Mouse (Mus musculus) CH12.LX (cell line): ENCODE data around the gene AL732309.1. TPM values are rescaled to one million over a fixed set of nuclear protein-coding genes. Genes with fewer than 3 reads are reported as not detected.

Source experiments
- DNase-seq: peaks from one replicate; pipeline ENCODE4 v3.0.0-alpha.2; 2013; ENCODE audit errors: extremely low read depth
- H3K27ac ChIP-seq: 2 replicates; pipeline ENCODE4 v1.5.1; 2012; ENCODE audit warnings: low read depth, mild to moderate bottlenecking, control low read depth, moderate library complexity; ENCODE audit not compliant: insufficient read depth
- H3K27me3 ChIP-seq: replicated peaks from 2 replicates; pipeline ENCODE3; 2012; ENCODE audit warnings: inconsistent platforms
- H3K36me3 ChIP-seq, 2 experiments: replicated peaks in 1 of 2; 2 replicates each; pipeline versions ENCODE3 to v1.6.1; 2012; ENCODE audit warnings: inconsistent platforms in 1 of 2, low read length in 1 of 2, mild to moderate bottlenecking in 1 of 2, mixed read lengths in 1 of 2, moderate library complexity in 1 of 2; ENCODE audit not compliant: control insufficient read depth in 1 of 2, insufficient read depth in 1 of 2
- H3K4me1 ChIP-seq, 2 experiments: 2 replicates each; pipeline ENCODE4 v1.6.1; 2012; ENCODE audit warnings: inconsistent platforms in 1 of 2, moderate library complexity in 1 of 2; ENCODE audit not compliant: insufficient read depth in 2 of 2, control insufficient read depth in 1 of 2
- H3K4me2 ChIP-seq: 2 replicates; pipeline ENCODE4 v1.6.1; 2012; ENCODE audit warnings: low read depth, mild to moderate bottlenecking, control low read depth; ENCODE audit not compliant: poor library complexity, insufficient read depth, severe bottlenecking
- H3K4me3 ChIP-seq, 3 experiments: fragments of 150-350 bp in 1 of 3; sonication (generic) in 1 of 3; replicated peaks in 1 of 3; 2 replicates each; pipeline versions ENCODE3 to v1.5.1; 2011 to 2012; ENCODE audit warnings: low read depth in 2 of 3, low read length in 2 of 3, mild to moderate bottlenecking in 2 of 3, moderate library complexity in 2 of 3, control low read depth in 1 of 3, improper control_type of control experiment in 1 of 3, inconsistent platforms in 1 of 3, mixed read lengths in 1 of 3; ENCODE audit not compliant: poor library complexity in 1 of 3
- H3K79me2 ChIP-seq: replicated peaks from 2 replicates; pipeline ENCODE4 v1.6.1; 2012; ENCODE audit warnings: mild to moderate bottlenecking, moderate library complexity; ENCODE audit not compliant: control insufficient read depth, poor library complexity, insufficient read depth, severe bottlenecking; ENCODE audit errors: extremely low read depth
- H3K9ac ChIP-seq: 2 replicates; pipeline ENCODE4 v1.6.1; 2012; ENCODE audit warnings: low read depth, mild to moderate bottlenecking, control low read depth, moderate library complexity; ENCODE audit not compliant: insufficient read depth
- H3K9me3 ChIP-seq: replicated peaks from 2 replicates; pipeline ENCODE3; 2012; ENCODE audit warnings: low read length, inconsistent platforms, mixed read lengths
- BHLHE40 ChIP-seq: IDR thresholded peaks from 2 replicates; pipeline ENCODE4 v1.6.1; 2011; ENCODE audit warnings: mild to moderate bottlenecking, low read depth, low read length, improper control_type of control experiment
- CHD1 ChIP-seq: IDR thresholded peaks from 2 replicates; pipeline ENCODE4 v1.6.1; 2012; ENCODE audit warnings: low read depth, low read length, improper control_type of control experiment, inconsistent platforms
- CTCF ChIP-seq, 2 experiments: IDR thresholded peaks in 1 of 2; conservative IDR thresholded peaks in 1 of 2; 2 replicates each; pipeline ENCODE4 v1.5.1; 2011 to 2012; ENCODE audit warnings: low read depth in 2 of 2, low read length in 2 of 2, improper control_type of control experiment in 1 of 2, inconsistent platforms in 1 of 2, mild to moderate bottlenecking in 1 of 2, moderate library complexity in 1 of 2
- E2F4 ChIP-seq: IDR thresholded peaks from 2 replicates; pipeline ENCODE4 v1.6.1; 2011; ENCODE audit warnings: low read depth, low read length, improper control_type of control experiment; ENCODE audit not compliant: insufficient replicate concordance
- ELF1 ChIP-seq: IDR thresholded peaks from 2 replicates; pipeline ENCODE4 v1.6.1; 2014; ENCODE audit warnings: low read depth, mild to moderate bottlenecking, inconsistent platforms, low read length, improper control_type of control experiment
- ETS1 ChIP-seq: conservative IDR thresholded peaks from 2 replicates; pipeline ENCODE4 v1.6.1; 2012; ENCODE audit warnings: low read depth, mild to moderate bottlenecking, inconsistent platforms, low read length, improper control_type of control experiment, moderate library complexity
- GABPA ChIP-seq: IDR thresholded peaks from 2 replicates; pipeline ENCODE4 v1.6.1; 2012; ENCODE audit warnings: low read depth, low read length, improper control_type of control experiment, inconsistent platforms; ENCODE audit not compliant: insufficient replicate concordance
- IRF4 ChIP-seq: IDR thresholded peaks from 2 replicates; pipeline ENCODE4 v1.6.1; 2014; ENCODE audit warnings: low read depth, mild to moderate bottlenecking, inconsistent platforms, low read length, improper control_type of control experiment
- JUN ChIP-seq: IDR thresholded peaks from 2 replicates; pipeline ENCODE4 v1.6.1; 2011; ENCODE audit warnings: low read depth, mild to moderate bottlenecking, low read length, improper control_type of control experiment, moderate library complexity; ENCODE audit not compliant: insufficient read depth
- JUND ChIP-seq: conservative IDR thresholded peaks from 2 replicates; pipeline ENCODE4 v1.6.1; 2011; ENCODE audit warnings: low read depth, low read length, improper control_type of control experiment
- MAFK ChIP-seq: IDR thresholded peaks from 2 replicates; pipeline ENCODE4 v1.6.1; 2011; ENCODE audit warnings: low read length, improper control_type of control experiment; ENCODE audit not compliant: insufficient replicate concordance
- MAX ChIP-seq: IDR thresholded peaks from 2 replicates; pipeline ENCODE4 v1.6.1; 2011; ENCODE audit warnings: low read length, improper control_type of control experiment
- MAZ ChIP-seq: IDR thresholded peaks from 2 replicates; pipeline ENCODE4 v1.6.1; 2012; ENCODE audit warnings: low read depth, mild to moderate bottlenecking, inconsistent platforms, low read length, improper control_type of control experiment, moderate library complexity
- NELFE ChIP-seq: IDR thresholded peaks from 2 replicates; pipeline ENCODE4 v1.6.1; 2011; ENCODE audit warnings: low read depth, low read length, improper control_type of control experiment
- NRF1 ChIP-seq: IDR thresholded peaks from 2 replicates; pipeline ENCODE4 v1.6.1; 2014; ENCODE audit warnings: low read depth, mild to moderate bottlenecking, inconsistent platforms, low read length, improper control_type of control experiment, moderate library complexity
- RAD21 ChIP-seq: IDR thresholded peaks from 2 replicates; pipeline ENCODE4 v1.6.1; 2011; ENCODE audit warnings: low read depth, mild to moderate bottlenecking, low read length, improper control_type of control experiment, moderate library complexity
- SMC3 ChIP-seq: IDR thresholded peaks from 2 replicates; pipeline ENCODE4 v1.6.1; 2011; ENCODE audit warnings: low read depth, low read length, improper control_type of control experiment
- UBTF ChIP-seq: IDR thresholded peaks from 2 replicates; pipeline ENCODE4 v1.6.1; 2012; ENCODE audit warnings: low read depth, mild to moderate bottlenecking, inconsistent platforms, low read length, improper control_type of control experiment, moderate library complexity
- USF2 ChIP-seq: conservative IDR thresholded peaks from 2 replicates; pipeline ENCODE4 v1.6.1; 2011; ENCODE audit warnings: low read depth, low read length, improper control_type of control experiment
- ZC3H11A ChIP-seq: IDR thresholded peaks from 2 replicates; pipeline ENCODE4 v1.6.1; 2012; ENCODE audit warnings: low read depth, mild to moderate bottlenecking, inconsistent platforms, low read length, improper control_type of control experiment
- ZKSCAN1 ChIP-seq: IDR thresholded peaks from 2 replicates; pipeline ENCODE4 v1.6.1; 2012; ENCODE audit warnings: low read depth, inconsistent platforms, low read length, improper control_type of control experiment, borderline replicate concordance
- ZMIZ1 ChIP-seq: IDR thresholded peaks from 2 replicates; pipeline ENCODE4 v1.6.1; 2012; ENCODE audit warnings: low read depth, mild to moderate bottlenecking, inconsistent platforms, low read length, improper control_type of control experiment
- dilution Hi-C: fragments of 300-500 bp; cut with MboI; formaldehyde crosslinking; loops from 2 replicates; pipeline ENCODE4 v1.14.3; 2020; ENCODE audit warnings: low sequenced_read_pairs; ENCODE audit not compliant: extremely low pct_unique_long_range_greater_than_20kb, extremely low pct_ligation_motif_present
- in situ Hi-C: fragments of 300-500 bp; cut with MboI; formaldehyde crosslinking; loops from 3 replicates; pipeline ENCODE4 v1.14.3; 2019; ENCODE audit warnings: low sequenced_read_pairs, low pct_ligation_motif_present, low pct_unique_long_range_greater_than_20kb, mixed read lengths
- polyA plus RNA-seq: library from polyadenylated mRNA; unstranded; fragments of >175 nt; gene quantifications from 2 replicates; pipeline ENCODE4 v1.2.1, GENCODE M21; 2012; ENCODE audit warnings: low read depth; ENCODE audit not compliant: insufficient read length
- total RNA-seq, 2 experiments: library from RNA; depleted of rRNA; stranded (reverse); fragments of 300-350 nt in 1 of 2; fragments of >200 nt in 1 of 2; gene quantifications; 2 replicates each; pipeline ENCODE4 v1.2.3; 2012 to 2014

Gene AL732309.1
- total and polyA plus RNA-seq, 3 experiments, result 4.5 to 8.9 (median 6.7) TPM

GRCm38 (mm10) chr2:25288734-25289345 lies 42.2 kb upstream of the AL732309.1 start:
- H3K4me3 ChIP-seq, result no peak overlapping the region
- no peak for TF ChIP-seq GABPA
- TF ChIP-seq ELF1, result no peak
- TF ChIP-seq ETS1, result no peak
- no peak for TF ChIP-seq CHD1
- no peak for TF ChIP-seq MAFK
- TF ChIP-seq ZKSCAN1, result no peak
- TF ChIP-seq USF2, result no peak
- TF ChIP-seq, all 38 proteins: peak for 0
- H3K27me3 ChIP-seq, result peaks cover 31% of the 10 kb centered on the region
- dilution Hi-C loops, result no loop called here
- no peak overlapping the region for H3K9ac ChIP-seq
- no peak overlapping the region for H3K4me2 ChIP-seq
- in situ Hi-C loops, result no loop called here
- H3K4me1 ChIP-seq, result peaks cover 2 to 4% of the 10 kb centered on the region in 2 experiments; a peak in 3 of 4 replicates
- H3K36me3 ChIP-seq, result peaks cover 22 to 34% of the 10 kb centered on the region in 2 experiments
- DNase-seq, result no peak
- no peak overlapping the region for H3K27ac ChIP-seq
- H3K79me2 ChIP-seq, result no peaks in the 10 kb centered on the region
- no peaks in the 10 kb centered on the region for H3K9me3 ChIP-seq

GRCm38 (mm10) chr2:25287927-25288649 lies 41.4 kb upstream of the AL732309.1 start, which contains the start of gene Tmem210:
Gene Tmem210 (plus strand): TSS chr2:25288145.
- in situ Hi-C loops, result no loop called here
- Histone ChIP-seq H3K79me2 (no peaks in the 10 kb centered on the region), H3K9ac (no peak within 1 kb of the TSS), H3K4me2 (no peak within 1 kb of the TSS), H3K36me3 (peaks cover 27 to 40% of the 10 kb centered on the region in 2 experiments), H3K9me3 (no peaks in the 10 kb centered on the region), H3K4me3 (no peak within 1 kb of the TSS), H3K27ac (no peak within 1 kb of the TSS), H3K4me1 (peaks cover 2 to 4% of the 10 kb centered on the region in 2 experiments; a peak in 3 of 4 replicates), H3K27me3 (peaks cover 24% of the 10 kb centered on the region)
- no peak for DNase-seq
- dilution Hi-C loops, result no loop called here
- TF ChIP-seq NELFE, result no peak
- TF ChIP-seq ZMIZ1, result no peak
- no peak for TF ChIP-seq JUN
- TF ChIP-seq NRF1, result no peak
- no peak for TF ChIP-seq BHLHE40
- TF ChIP-seq UBTF, result no peak
- TF ChIP-seq SMC3, result no peak
- no peak for TF ChIP-seq CTCF (conservative IDR thresholded peaks at IDR 0.05 in 1 of 2, IDR thresholded peaks at IDR 0.05 in 1 of 2; ENCODE audit: low read depth in 2 of 2, low read length in 2 of 2)
- no peak for TF ChIP-seq JUND
- no peak for TF ChIP-seq MAFK
- no peak for TF ChIP-seq IRF4
- no peak for TF ChIP-seq CHD1
- TF ChIP-seq RAD21, result no peak
- no peak for TF ChIP-seq MAZ
- no peak for TF ChIP-seq ZC3H11A
- TF ChIP-seq MAX, result no peak
- TF ChIP-seq E2F4, result no peak
